Mouse (Mus musculus) MEL (cell line): ENCODE results near the gene Mark4. TPM values are rescaled to one million over a fixed set of nuclear protein-coding genes. Genes with fewer than 3 reads are reported as not detected.

Experiments used
- DNase-seq: peaks from one replicate; pipeline ENCODE4 v3.0.0; 2011; ENCODE audit warnings: low read depth, low spot score
- H3K27ac ChIP-seq: 2 replicates; pipeline ENCODE4 v1.5.1; 2012; ENCODE audit warnings: low read depth, mild to moderate bottlenecking, control low read depth, low read length, moderate library complexity; ENCODE audit not compliant: control insufficient read depth
- H3K27me3 ChIP-seq, 2 experiments: fragments of 150-350 bp in 1 of 2; sonication (generic) in 1 of 2; 2 replicates each; pipeline ENCODE4 v1.6.1; 2012; ENCODE audit warnings: low read length in 2 of 2, mild to moderate bottlenecking in 2 of 2, improper control_type of control experiment in 1 of 2, moderate library complexity in 1 of 2; ENCODE audit not compliant: insufficient read depth in 2 of 2, control insufficient read depth in 1 of 2
- H3K36me3 ChIP-seq, 2 experiments: 2 replicates each; pipeline ENCODE4 v1.6.1; 2012 to 2014; ENCODE audit warnings: low read length in 2 of 2, improper control_type of control experiment in 1 of 2, inconsistent platforms in 1 of 2, mild to moderate bottlenecking in 1 of 2; ENCODE audit not compliant: insufficient read depth in 2 of 2, control insufficient read depth in 1 of 2
- H3K4me1 ChIP-seq, 2 experiments: fragments of 150-350 bp in 1 of 2; sonication (generic) in 1 of 2; 2 replicates each; pipeline ENCODE4 v1.6.1; 2012; ENCODE audit warnings: low read length in 2 of 2, improper control_type of control experiment in 1 of 2, mild to moderate bottlenecking in 1 of 2; ENCODE audit not compliant: insufficient read depth in 2 of 2, control insufficient read depth in 1 of 2
- H3K4me3 ChIP-seq, 2 experiments: fragments of 150-350 bp in 1 of 2; sonication (generic) in 1 of 2; 2 replicates each; pipeline ENCODE4 v1.5.1; 2012; ENCODE audit warnings: low read depth in 2 of 2, low read length in 2 of 2, mild to moderate bottlenecking in 2 of 2, moderate library complexity in 2 of 2, control low read depth in 1 of 2, improper control_type of control experiment in 1 of 2; ENCODE audit not compliant: control insufficient read depth in 1 of 2, insufficient read depth in 1 of 2
- H3K79me2 ChIP-seq: 2 replicates; pipeline ENCODE4 v1.6.1; 2012; ENCODE audit warnings: mild to moderate bottlenecking, low read length, moderate library complexity; ENCODE audit not compliant: control insufficient read depth, poor library complexity, insufficient read depth
- H3K9ac ChIP-seq: 2 replicates; pipeline ENCODE4 v1.6.1; 2012; ENCODE audit warnings: low read depth, mild to moderate bottlenecking, control low read depth, low read length, moderate library complexity; ENCODE audit not compliant: control insufficient read depth, poor library complexity, severe bottlenecking
- H3K9me3 ChIP-seq: fragments of 150-350 bp; sonication (generic); replicated peaks from 2 replicates; pipeline ENCODE4 v1.6.1; 2012; ENCODE audit warnings: mild to moderate bottlenecking, low read length, improper control_type of control experiment, moderate library complexity; ENCODE audit not compliant: insufficient read depth
- ETS1 ChIP-seq: IDR thresholded peaks from 2 replicates; pipeline ENCODE4 v1.6.1; 2012; ENCODE audit warnings: low read depth, mild to moderate bottlenecking, inconsistent platforms, low read length, improper control_type of control experiment, moderate library complexity
- JUND ChIP-seq: IDR thresholded peaks from 2 replicates; pipeline ENCODE4 v1.6.1; 2011; ENCODE audit warnings: low read depth, mild to moderate bottlenecking, improper control_type of control experiment, low read length
- KAT2A ChIP-seq: conservative IDR thresholded peaks from 2 replicates; pipeline ENCODE4 v1.6.1; 2012; ENCODE audit warnings: low read depth, low read length, improper control_type of control experiment, inconsistent platforms
- MAX ChIP-seq: IDR thresholded peaks from 2 replicates; pipeline ENCODE4 v1.6.1; 2011; ENCODE audit warnings: low read length, improper control_type of control experiment
- MAZ ChIP-seq: IDR thresholded peaks from 2 replicates; pipeline ENCODE4 v1.6.1; 2012; ENCODE audit warnings: low read depth, mild to moderate bottlenecking, inconsistent platforms, low read length, improper control_type of control experiment
- MEF2A ChIP-seq: IDR thresholded peaks from 2 replicates; pipeline ENCODE4 v1.6.1; 2014; ENCODE audit warnings: low read depth, mild to moderate bottlenecking, inconsistent platforms, low read length, improper control_type of control experiment; ENCODE audit not compliant: poor library complexity, insufficient replicate concordance, severe bottlenecking; ENCODE audit errors: extremely low read depth
- POLR2AphosphoS2 ChIP-seq: IDR thresholded peaks from 2 replicates; pipeline ENCODE4 v1.6.1; 2011; ENCODE audit warnings: low read length, improper control_type of control experiment
- POLR2AphosphoS5 ChIP-seq: IDR thresholded peaks from 2 replicates; pipeline ENCODE4 v1.6.1; 2012; ENCODE audit warnings: low read depth, borderline replicate concordance, mild to moderate bottlenecking, inconsistent platforms, low read length, moderate library complexity, mixed read lengths
- RAD21 ChIP-seq: IDR thresholded peaks from 2 replicates; pipeline ENCODE4 v1.6.1; 2011; ENCODE audit warnings: mild to moderate bottlenecking, low read depth, low read length, improper control_type of control experiment
- RCOR1 ChIP-seq: IDR thresholded peaks from 2 replicates; pipeline ENCODE4 v1.6.1; 2012; ENCODE audit warnings: low read depth, mild to moderate bottlenecking, inconsistent platforms, low read length, improper control_type of control experiment
- TAL1 ChIP-seq: IDR thresholded peaks from 2 replicates; pipeline ENCODE4 v1.6.1; 2012; ENCODE audit warnings: mild to moderate bottlenecking, inconsistent platforms, low read length, moderate library complexity, mixed read lengths
- TBP ChIP-seq: IDR thresholded peaks from 2 replicates; pipeline ENCODE4 v1.8.0; 2011; ENCODE audit warnings: low read depth, low read length, improper control_type of control experiment
- TCF12 ChIP-seq: IDR thresholded peaks from 2 replicates; pipeline ENCODE4 v1.6.1; 2014; ENCODE audit warnings: low read depth, mild to moderate bottlenecking, inconsistent platforms, low read length, improper control_type of control experiment, moderate library complexity
- UBTF ChIP-seq: IDR thresholded peaks from 2 replicates; pipeline ENCODE4 v1.6.1; 2012; ENCODE audit warnings: low read depth, mild to moderate bottlenecking, inconsistent platforms, low read length, improper control_type of control experiment, moderate library complexity, borderline replicate concordance; ENCODE audit not compliant: insufficient read depth
- polyA plus RNA-seq, 2 experiments: library from polyadenylated mRNA; stranded (reverse) in 1 of 2; unstranded in 1 of 2; fragments of >175 nt in 1 of 2; fragments of >200 nt in 1 of 2; gene quantifications; 2 replicates each; pipeline versions ENCODE4 v1.2.1 to v1.2.4; 2012; ENCODE audit warnings: low replicate concordance in 2 of 2, low read depth in 1 of 2; ENCODE audit not compliant: insufficient read length in 2 of 2, insufficient read depth in 1 of 2, missing spikeins in 1 of 2
- total RNA-seq: library from RNA; depleted of rRNA; stranded (reverse); fragments of 300-350 nt; gene quantifications from 2 replicates; pipeline ENCODE4 v1.2.3, GENCODE M21; 2012

Gene Mark4
- total and polyA plus RNA-seq, 3 experiments: 4.7 to 18.5 TPM; not detected in 1

DNA sequence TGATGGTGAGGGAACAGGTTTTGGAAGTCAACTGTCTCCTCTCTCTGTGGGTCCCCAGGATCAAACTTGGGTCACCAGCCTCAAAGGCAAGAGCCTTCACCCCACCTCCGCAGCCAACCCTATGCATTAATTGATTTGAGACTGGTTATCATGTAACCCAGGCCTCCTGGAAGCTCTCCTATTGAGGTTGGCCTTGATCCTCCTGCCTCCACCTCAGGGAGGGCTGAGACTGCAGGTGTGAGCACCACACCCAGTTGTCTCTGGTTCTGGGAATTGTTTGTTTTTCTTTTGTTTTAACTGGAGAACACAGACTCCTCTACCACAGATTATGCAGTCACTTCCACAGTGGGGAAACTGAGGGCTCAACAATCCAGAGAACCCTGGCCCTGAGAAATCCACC is 1.9 kb upstream of the Mark4 start:
- Histone ChIP-seq H3K4me3 (no peak overlapping the region), H3K27ac (no peak overlapping the region), H3K36me3 (peaks cover 0 to 4% of the 10 kb centered on the region in 2 experiments; a peak in 1 of 4 replicates), H3K9ac (no peak overlapping the region), H3K9me3 (no peaks in the 10 kb centered on the region), H3K27me3 (no peaks in the 10 kb centered on the region), H3K4me1 (0 out of 4 replicates have a peak, but pooled peaks cover 0 to 8% of the 10 kb centered on the region in 2 experiments), H3K79me2 (peaks cover 7% of the 10 kb centered on the region)
- TF ChIP-seq TBP: no peak
- TF ChIP-seq POLR2AphosphoS5: no peak
- no peak for TF ChIP-seq POLR2AphosphoS2
- TF ChIP-seq UBTF: no peak
- no peak for TF ChIP-seq TCF12
- no peak for TF ChIP-seq ETS1
- no peak for TF ChIP-seq RAD21
- no peak for TF ChIP-seq KAT2A
- no peak for TF ChIP-seq TAL1
- no peak for TF ChIP-seq RCOR1
- TF ChIP-seq MAX: no peak
- DNase-seq: no peak

GRCm38 (mm10) chr7:19459144-19459870 is 686 bp upstream of the Mark4 start:
- DNase-seq: peak; percentile 23
- Histone ChIP-seq H3K36me3 (peaks cover 0 to 4% of the 10 kb centered on the region in 2 experiments; a peak in 1 of 4 replicates), H3K9ac (no peak overlapping the region), H3K79me2 (peaks cover 7% of the 10 kb centered on the region), H3K9me3 (no peaks in the 10 kb centered on the region), H3K27me3 (no peaks in the 10 kb centered on the region), H3K27ac (no peak overlapping the region), H3K4me3 (peak overlapping the region; percentile 47 to 99), H3K4me1 (0 out of 4 replicates have a peak, but pooled peaks cover 0 to 8% of the 10 kb centered on the region in 2 experiments)
- TF ChIP-seq JUND: peak; percentile 93
- no peak for TF ChIP-seq MEF2A
- no peak for TF ChIP-seq ETS1
- 0 out of 2 replicates have a peak, but pooled peaks have one; percentile 23 for TF ChIP-seq MAX
- TF ChIP-seq MAZ: peak; percentile 10; the same call in 1 of the 2 replicates
